Mouse (Mus musculus): Measurements from ENCODE around the gene Tjp3.

Tjp3 gene

GRCm38 (mm10) chr10:81298369-81299100 lies 7.2 kb upstream of the Tjp3 start:
- DNase-seq (ENCODE audit: low spot score in 2 of 2): peak; percentile 51 to 58

- DNase-seq (ENCODE audit: low spot score in 2 of 2): peak; percentile 66 to 70
These were observed 6.5 kb upstream of the Tjp3 start for GRCm38 (mm10) chr10:81297845-81298244.

- DNase-seq (ENCODE audit: low spot score in 2 of 2): peak; percentile 63 to 67
These were observed 5.9 kb upstream of the Tjp3 start for GRCm38 (mm10) chr10:81297246-81297645.

GRCm38 (mm10) chr10:81295185-81295584 lies 3.8 kb upstream of the Tjp3 start:
- DNase-seq (ENCODE audit: low spot score in 2 of 2): no peak

GRCm38 (mm10) chr10:81294442-81294841 lies 3.1 kb upstream of the Tjp3 start:
- no peak for DNase-seq (ENCODE audit: low spot score in 2 of 2)

GRCm38 (mm10) chr10:81293334-81294030 lies 2.1 kb upstream of the Tjp3 start:
- no peak for DNase-seq (ENCODE audit: low spot score in 2 of 2)

- peak; percentile 99 to 100 for DNase-seq (ENCODE audit: low spot score in 2 of 2)
These were observed 1.4 kb upstream of the Tjp3 start, which contains the start of gene Pip5k1c for GRCm38 (mm10) chr10:81292554-81293333. TSS of gene Pip5k1c (plus strand) at chr10:81292963.

GRCm38 (mm10) chr10:81290698-81291460 lies 502 bp downstream of the Tjp3 start:
- DNase-seq (ENCODE audit: low spot score in 2 of 2): peak; percentile 54 to 55

- no peak for DNase-seq (ENCODE audit: low spot score in 2 of 2)
These were observed 1.6 kb downstream of the Tjp3 start for GRCm38 (mm10) chr10:81289811-81290210.

GRCm38 (mm10) chr10:81289278-81289677 lies 2.1 kb downstream of the Tjp3 start:
- DNase-seq (ENCODE audit: low spot score in 2 of 2): peak; percentile 52 to 76

GRCm38 (mm10) chr10:81288601-81289000 lies 2.8 kb downstream of the Tjp3 start:
- peak; percentile 52 to 70 for DNase-seq (ENCODE audit: low spot score in 2 of 2)

GRCm38 (mm10) chr10:81287513-81288157 lies 3.7 kb downstream of the Tjp3 start:
- DNase-seq (ENCODE audit: low spot score in 2 of 2): peak; percentile 58 to 81

- no peak for DNase-seq (ENCODE audit: low spot score in 2 of 2)
These were observed 4.8 kb downstream of the Tjp3 start for GRCm38 (mm10) chr10:81286586-81286985.

- DNase-seq (ENCODE audit: low spot score in 2 of 2): peak; percentile 91 to 96
These were observed 5.5 kb downstream of the Tjp3 start for GRCm38 (mm10) chr10:81285694-81286450.

GRCm38 (mm10) chr10:81284719-81285118 lies 6.7 kb downstream of the Tjp3 start:
- no peak for DNase-seq (ENCODE audit: low spot score in 2 of 2)

- no peak for DNase-seq (ENCODE audit: low spot score in 2 of 2)
These were observed 7.2 kb downstream of the Tjp3 start for GRCm38 (mm10) chr10:81284189-81284588.

GRCm38 (mm10) chr10:81279496-81279895 lies 11.9 kb downstream of the Tjp3 start:
- DNase-seq (ENCODE audit: low spot score in 2 of 2): no peak

GRCm38 (mm10) chr10:81277676-81278075 lies 13.7 kb downstream of the Tjp3 start:
- no peak for DNase-seq (ENCODE audit: low spot score in 2 of 2)

GRCm38 (mm10) chr10:81273842-81274241 lies 17.5 kb downstream of the Tjp3 start:
- DNase-seq (ENCODE audit: low spot score in 2 of 2): no peak

GRCm38 (mm10) chr10:81272356-81272755 lies 19.0 kb downstream of the Tjp3 start:
- DNase-seq (ENCODE audit: low spot score in 2 of 2): no peak
